Mouse (Mus musculus) activated CD4-positive, CD25-positive, alpha-beta regulatory T cell, adult 4 months (primary cell): Measurements from ENCODE around the gene Wdr74. TPM values are rescaled to one million over a fixed set of nuclear protein-coding genes. Genes with fewer than 3 reads are reported as not detected.

ENCODE experiments used
- ATAC-seq: one replicate; pipeline ENCODE4 v1.8.0; 2017
- polyA plus RNA-seq, 2 experiments: library from polyadenylated mRNA; unstranded; fragments of 100-300 nt; shearing (Covaris generic); gene quantifications; one replicate each; pipeline ENCODE4 v1.2.1; 2017

Wdr74 gene
- polyA plus RNA-seq, 2 experiments from 2014 or later: 43.3 to 70.5 TPM

- no peak for ATAC-seq
Measured at GRCm38 (mm10) chr19:8747368-8747767, 11.7 kb downstream of the Wdr74 start.

- no peak for ATAC-seq
Measured at GRCm38 (mm10) chr19:8755652-8756051, 20.0 kb downstream of the Wdr74 start.

GRCm38 (mm10) chr19:8756635-8757387 lies 21.2 kb downstream of the Wdr74 start, which contains the start of gene Nxf1:
Gene Nxf1, plus strand, starts transcription at chr19:8757073.
- ATAC-seq: peak; percentile 80

GRCm38 (mm10) chr19:8757471-8757998 lies 21.9 kb downstream of the Wdr74 start:
- ATAC-seq: peak; percentile 15

- no peak for ATAC-seq
Measured at GRCm38 (mm10) chr19:8758899-8759298, 23.3 kb downstream of the Wdr74 start.

GRCm38 (mm10) chr19:8760757-8761156 lies 25.1 kb downstream of the Wdr74 start:
- ATAC-seq: no peak

- no peak for ATAC-seq
Measured at GRCm38 (mm10) chr19:8763276-8763675, 27.6 kb downstream of the Wdr74 start.

- ATAC-seq: no peak
Measured at GRCm38 (mm10) chr19:8765562-8765961, 29.9 kb downstream of the Wdr74 start.

GRCm38 (mm10) chr19:8770567-8771270 lies 35.1 kb downstream of the Wdr74 start, which contains the start of gene Tmem223:
Gene Tmem223, plus strand, starts transcription at chr19:8770996.
- peak; percentile 72 for ATAC-seq

- ATAC-seq: no peak
Measured at GRCm38 (mm10) chr19:8772996-8773395, 37.4 kb downstream of the Wdr74 start.

- ATAC-seq: no peak
Measured at GRCm38 (mm10) chr19:8773409-8773808, 37.8 kb downstream of the Wdr74 start.

GRCm38 (mm10) chr19:8774086-8774835 lies 38.6 kb downstream of the Wdr74 start, which contains the start of gene Tmem179b:
Gene Tmem179b, minus strand, starts transcription at chr19:8774467.
- peak; percentile 79 for ATAC-seq

GRCm38 (mm10) chr19:8774951-8775421 lies 39.4 kb downstream of the Wdr74 start:
- no peak for ATAC-seq

- peak; percentile 100 for ATAC-seq
Measured at GRCm38 (mm10) chr19:8786008-8786781, 50.6 kb downstream of the Wdr74 start, which contains the start of gene Taf6l. Gene Taf6l, minus strand, starts transcription at chr19:8786417.

- no peak for ATAC-seq
Measured at GRCm38 (mm10) chr19:8788521-8788920, 52.9 kb downstream of the Wdr74 start.

- ATAC-seq: no peak
Measured at GRCm38 (mm10) chr19:8789171-8789570, 53.5 kb downstream of the Wdr74 start.

GRCm38 (mm10) chr19:8790171-8790570 lies 54.5 kb downstream of the Wdr74 start:
- ATAC-seq: no peak
